Mouse (Mus musculus) heart, embryonic 12.5 days (tissue): Measurements from ENCODE around the gene Olfr202. TPM values are rescaled to one million over a fixed set of nuclear protein-coding genes. Genes with fewer than 3 reads are reported as not detected.

Experiments
- polyA plus RNA-seq: library from polyadenylated mRNA; unstranded; fragments of >200 nt; fragmentation: Nextera tagmentation; extraction: Ambion mirVana; gene quantifications from 2 replicates; pipeline ENCODE4 v1.2.1, GENCODE M21; 2016

Gene Olfr202
- polyA plus RNA-seq, 1 experiment from 2014 or later: not detected

Other genes with a start within 250 kb of the Olfr202 start
- not detected in 2 replicates for gene Olfr187, start 247.0 kb downstream of the Olfr202 start, polyA plus RNA-seq
- gene Olfr190, start 208.8 kb downstream of the Olfr202 start, polyA plus RNA-seq: not detected in 2 replicates
- not detected in 2 replicates for gene Olfr191, start 197.0 kb downstream of the Olfr202 start, polyA plus RNA-seq
- not detected in 2 replicates for gene Olfr193, start 174.9 kb downstream of the Olfr202 start, polyA plus RNA-seq
- gene Olfr194, start 165.7 kb downstream of the Olfr202 start, polyA plus RNA-seq: not detected in 2 replicates
- gene Olfr195, start 139.7 kb downstream of the Olfr202 start, polyA plus RNA-seq: not detected in 2 replicates
- not detected in 2 replicates for gene Olfr196, start 116.3 kb downstream of the Olfr202 start, polyA plus RNA-seq
- not detected in 2 replicates for gene Olfr198, start 83.3 kb downstream of the Olfr202 start, polyA plus RNA-seq
- gene Olfr199, start 67.0 kb downstream of the Olfr202 start, polyA plus RNA-seq: not detected in 2 replicates
- not detected in 2 replicates for gene Olfr201, start 14.2 kb downstream of the Olfr202 start, polyA plus RNA-seq
- gene Olfr203, start 12.1 kb upstream of the Olfr202 start, polyA plus RNA-seq: not detected in 2 replicates
- not detected in 2 replicates for gene Olfr204, start 31.5 kb upstream of the Olfr202 start, polyA plus RNA-seq
- gene Olfr205, start 44.3 kb upstream of the Olfr202 start, polyA plus RNA-seq: not detected in 2 replicates
- not detected in 2 replicates for gene Olfr206, start 62.5 kb upstream of the Olfr202 start, polyA plus RNA-seq
- not detected in 2 replicates for gene Olfr209, start 77.2 kb upstream of the Olfr202 start, polyA plus RNA-seq
- gene Gabrr3, start 120.5 kb upstream of the Olfr202 start, polyA plus RNA-seq: not detected in 2 replicates
- gene Riox2, start 185.0 kb upstream of the Olfr202 start, polyA plus RNA-seq: 27.9 and 28.3 TPM in 2 replicates